In genomic region chr1:133013331-133013730, GRCm38 (mm10) we compare ENCODE assay signal across 17 mouse cellular contexts. TPM values are rescaled to one million over a fixed set of nuclear protein-coding genes. Genes with fewer than 3 reads are reported as not detected.
DNase-seq lines count a peak whose midpoint lies in the region; ATAC-seq and TF ChIP-seq lines count a peak whose summit lies in the region.
"Had no signal": no experiment of that assay in that cellular context is flagged by ENCODE, and none has a peak within 500 bp of the region (broad histone marks: within the 10 kb centered on the region; RNA-seq: fewer than 3 reads in every experiment).

No protein-coding gene starts in this region.

- H3K9ac ChIP-seq in heart, adult 2 months (ENCODE audit: low read depth, low read length), result no peak overlapping the region
- no peak overlapping the region for H3K9ac ChIP-seq in midbrain, embryonic 14.5 days (replicated peaks; ENCODE audit: low read length)
- H3K9ac ChIP-seq: embryonic facial prominence, embryonic 12.5 days; midbrain, embryonic 13.5 days; neural tube, embryonic 13.5 days; stomach, embryonic 15.5 days had no signal

- H3K4me3 ChIP-seq in heart, adult 2 months, result no peak overlapping the region
- H3K4me3 ChIP-seq in midbrain, embryonic 14.5 days (replicated peaks; ENCODE audit: low read depth, low read length), result no peak overlapping the region
- H3K4me3 ChIP-seq in midbrain, embryonic 10.5 days, result no peak overlapping the region
- no peak overlapping the region for H3K4me3 ChIP-seq in cerebellum, adult 2 months (replicated peaks; ENCODE audit: insufficient read depth, low read depth, low read length)
- H3K4me3 ChIP-seq: embryonic facial prominence, embryonic 12.5 days; midbrain, embryonic 13.5 days; neural tube, embryonic 13.5 days; stomach, embryonic 15.5 days had no signal

- H3K27ac ChIP-seq in heart, adult 2 months, result no peak overlapping the region
- H3K27ac ChIP-seq in midbrain, embryonic 14.5 days (replicated peaks; ENCODE audit: low read depth, low read length), result no peak overlapping the region
- H3K27ac ChIP-seq in midbrain, embryonic 10.5 days (replicated peaks), result no peak overlapping the region
- no peak overlapping the region for H3K27ac ChIP-seq in cerebellum, adult 2 months (ENCODE audit: insufficient read depth, low read length)
- H3K27ac ChIP-seq: embryonic facial prominence, embryonic 12.5 days; midbrain, embryonic 13.5 days; neural tube, embryonic 13.5 days; stomach, embryonic 15.5 days had no signal

- no peaks in the 10 kb centered on the region for H3K27me3 ChIP-seq in heart, adult 2 months (ENCODE audit: control insufficient read depth, insufficient read depth, low read length)
- H3K27me3 ChIP-seq in midbrain, embryonic 14.5 days (ENCODE audit: control insufficient read depth, insufficient read depth, low read length), result no peaks in the 10 kb centered on the region
- no peaks in the 10 kb centered on the region for H3K27me3 ChIP-seq in midbrain, embryonic 10.5 days (ENCODE audit: low read depth, poor library complexity, severe bottlenecking)
- H3K27me3 ChIP-seq in splenic B cell, adult 2 months (ENCODE audit: control insufficient read depth, insufficient read depth, low read length, poor library complexity, severe bottlenecking), result no peaks in the 10 kb centered on the region
- H3K27me3 ChIP-seq in cerebellum, adult 2 months (ENCODE audit: control insufficient read depth, insufficient read depth, low read length), result no peaks in the 10 kb centered on the region
- H3K27me3 ChIP-seq: embryonic facial prominence, embryonic 12.5 days; midbrain, embryonic 13.5 days; neural tube, embryonic 13.5 days; stomach, embryonic 15.5 days had no signal

- no peak for ATAC-seq in midbrain, embryonic 14.5 days (ENCODE audit: low FRiP score, low TSS enrichment)
- ATAC-seq: midbrain, embryonic 13.5 days had no signal

- no peaks in the 10 kb centered on the region; the same call in 1 of the 2 replicates for H3K4me1 ChIP-seq in heart, adult 2 months (ENCODE audit: control insufficient read depth, insufficient read depth, low read length)
- no peaks in the 10 kb centered on the region for H3K4me1 ChIP-seq in midbrain, embryonic 14.5 days (ENCODE audit: control insufficient read depth, insufficient read depth, low read length)
- no peaks in the 10 kb centered on the region for H3K4me1 ChIP-seq in midbrain, embryonic 10.5 days
- H3K4me1 ChIP-seq in cerebellum, adult 2 months (ENCODE audit: control insufficient read depth, insufficient read depth, low read length), result no peaks in the 10 kb centered on the region
- H3K4me1 ChIP-seq: embryonic facial prominence, embryonic 12.5 days; midbrain, embryonic 13.5 days; neural tube, embryonic 13.5 days; stomach, embryonic 15.5 days had no signal

- no peak for TF ChIP-seq EP300 in heart, adult 2 months (IDR thresholded peaks at IDR 0.05; ENCODE audit: insufficient read depth, low read depth, low read length)

- intact Hi-C loops in heart, adult 2 months (cut with DNase I), result no loop called here

- peaks cover 2% of the 10 kb centered on the region; the same call in 1 of the 2 replicates for H3K79me2 ChIP-seq in heart, adult 2 months (replicated peaks; ENCODE audit: control insufficient read depth, insufficient read depth, low read length)

- peaks cover 25% of the 10 kb centered on the region for H3K36me3 ChIP-seq in heart, adult 2 months (ENCODE audit: control insufficient read depth, insufficient read depth, low read length)
- H3K36me3 ChIP-seq in midbrain, embryonic 14.5 days (ENCODE audit: control insufficient read depth, insufficient read depth, low read length), result peaks cover 66% of the 10 kb centered on the region
- H3K36me3 ChIP-seq in midbrain, embryonic 10.5 days, result peaks cover 93% of the 10 kb centered on the region
- H3K36me3 ChIP-seq in splenic B cell, adult 2 months (ENCODE audit: control insufficient read depth, insufficient read depth, low read length, poor library complexity, severe bottlenecking), result peaks cover 23% of the 10 kb centered on the region; the same call in 1 of the 2 replicates

- no peak for DNase-seq in heart, adult 2 months
- no peak for DNase-seq in heart, adult 9 months (ENCODE audit: low spot score in 2 of 2)
- peak; percentile 10 for DNase-seq in midbrain, embryonic 14.5 days
- DNase-seq in midbrain, embryonic 10.5 days (ENCODE audit: low spot score), result no peak
- peak; percentile 83 for DNase-seq in R1 (ENCODE audit: low read depth, low spot score)
- peak; percentile 33 for DNase-seq in splenic B cell, adult 2 months (ENCODE audit: low read depth, low spot score)
- DNase-seq in adipocyte (ENCODE audit: low spot score), result no peak
- DNase-seq in cerebellum, adult 2 months, result no peak
- DNase-seq: adrenal gland, postnatal 36 days; cerebellum, adult 11-12 months; heart, adult 18-20 months; kidney, adult 2 months; lung, adult 2 months had no signal

- TF ChIP-seq POLR2A in heart, adult 2 months (IDR thresholded peaks at IDR 0.05; ENCODE audit: insufficient read depth, low read depth, low read length), result no peak
- no peak for TF ChIP-seq POLR2A in cerebellum, adult 2 months (IDR thresholded peaks at IDR 0.05; ENCODE audit: borderline replicate concordance, insufficient read depth, low read length)

- H3K9me3 ChIP-seq in midbrain, embryonic 14.5 days (ENCODE audit: control insufficient read depth, low read length), result no peaks in the 10 kb centered on the region
- no peaks in the 10 kb centered on the region for H3K9me3 ChIP-seq in midbrain, embryonic 10.5 days (replicated peaks)
- H3K9me3 ChIP-seq: embryonic facial prominence, embryonic 12.5 days; midbrain, embryonic 13.5 days; neural tube, embryonic 13.5 days; stomach, embryonic 15.5 days had no signal

- TF ChIP-seq CTCF in heart, adult 2 months (IDR thresholded peaks at IDR 0.05), result peak; percentile 54
- TF ChIP-seq CTCF in cerebellum, adult 2 months (IDR thresholded peaks at IDR 0.05; ENCODE audit: borderline replicate concordance, insufficient read depth, low read depth, low read length), result no peak

- H3K4me2 ChIP-seq in midbrain, embryonic 14.5 days (ENCODE audit: low read length), result no peak overlapping the region
- H3K4me2 ChIP-seq: embryonic facial prominence, embryonic 12.5 days; midbrain, embryonic 13.5 days; neural tube, embryonic 13.5 days; stomach, embryonic 15.5 days had no signal

RNA-seq across cellular contexts. Expression of gene Mdm4, which starts 17.0 kb away (rescaled TPM):
- 10 to 100 TPM; 23.7 to 25.9 TPM for total RNA-seq in heart, adult 2 months (2021)
- 22.9 and 43.2 TPM in 2 replicates for polyA plus RNA-seq in heart, adult 2 months (2012; rRNA removed)
- 52.5 and 53.5 TPM in 2 replicates for polyA plus RNA-seq in midbrain, embryonic 14.5 days (2014; fragmentation: Nextera tagmentation; extraction: Ambion mirVana)
- 34.6 and 37.7 TPM in 2 replicates for polyA plus RNA-seq in midbrain, embryonic 10.5 days (2016; fragmentation: Nextera tagmentation; extraction: Ambion mirVana)
- 76.2 and 77.8 TPM in 2 replicates for polyA plus RNA-seq in cerebellum, adult 2 months (2012; rRNA removed)

RNA-seq across cellular contexts. Expression of gene Pik3c2b, which starts 32.1 kb away (rescaled TPM):
- 10 to 100 TPM; 14.6 to 19.4 TPM for total RNA-seq in heart, adult 2 months (2021)
- polyA plus RNA-seq in heart, adult 2 months (2012; rRNA removed), result 19.9 and 22.0 TPM in 2 replicates
- polyA plus RNA-seq in midbrain, embryonic 14.5 days (2014; fragmentation: Nextera tagmentation; extraction: Ambion mirVana), result 14.3 and 17.0 TPM in 2 replicates
- polyA plus RNA-seq in midbrain, embryonic 10.5 days (2016; fragmentation: Nextera tagmentation; extraction: Ambion mirVana), result 14.1 and 18.2 TPM in 2 replicates
- polyA plus RNA-seq in cerebellum, adult 2 months (2012; rRNA removed), result 12.9 and 15.5 TPM in 2 replicates

Comparison
In these comparisons a context has a peak if more than half of its experiments do, and no peak if none do; other contexts are left out.
1. DNase-seq: peak in midbrain, embryonic 14.5 days (single experiment), R1 (single experiment) and splenic B cell, adult 2 months (single experiment); none in heart, adult 2 months (0 of 2), heart, adult 9 months (0 of 2), midbrain, embryonic 10.5 days (single experiment), adipocyte (single experiment) and cerebellum, adult 2 months (0 of 2).